Mouse (Mus musculus) CD8-positive naive resting alpha-beta T cell, adult 2 months (primary cell): ENCODE measurements around the gene Rdh8.
"Not testable (repeated sequence)": the region's sequence is repeated elsewhere in the genome, so short reads cannot be mapped to it uniquely, and the experiment has no call there.

ENCODE experiments used
- DNase-seq, 2 experiments: peaks; one replicate each; pipeline ENCODE4 v3.0.0; 2022; ENCODE audit warnings: low read depth in 2 of 2, low spot score in 2 of 2

The Rdh8 gene

GRCm38 (mm10) chr9:20835431-20835954 is 17.2 kb downstream of the Rdh8 start:
- DNase-seq: not testable (repeated sequence)

GRCm38 (mm10) chr9:20837184-20837947 is 19.1 kb downstream of the Rdh8 start:
- no peak for DNase-seq

GRCm38 (mm10) chr9:20838931-20839330 is 20.6 kb downstream of the Rdh8 start:
- no peak for DNase-seq

- no peak for DNase-seq
Observed at GRCm38 (mm10) chr9:20842211-20842610, 23.9 kb downstream of the Rdh8 start.

- DNase-seq: no peak
Observed at GRCm38 (mm10) chr9:20842670-20843069, 24.4 kb downstream of the Rdh8 start.

GRCm38 (mm10) chr9:20850179-20850578 is 31.9 kb downstream of the Rdh8 start:
- DNase-seq: no peak

- no peak for DNase-seq
Observed at GRCm38 (mm10) chr9:20857131-20857530, 38.8 kb downstream of the Rdh8 start.

DNA sequence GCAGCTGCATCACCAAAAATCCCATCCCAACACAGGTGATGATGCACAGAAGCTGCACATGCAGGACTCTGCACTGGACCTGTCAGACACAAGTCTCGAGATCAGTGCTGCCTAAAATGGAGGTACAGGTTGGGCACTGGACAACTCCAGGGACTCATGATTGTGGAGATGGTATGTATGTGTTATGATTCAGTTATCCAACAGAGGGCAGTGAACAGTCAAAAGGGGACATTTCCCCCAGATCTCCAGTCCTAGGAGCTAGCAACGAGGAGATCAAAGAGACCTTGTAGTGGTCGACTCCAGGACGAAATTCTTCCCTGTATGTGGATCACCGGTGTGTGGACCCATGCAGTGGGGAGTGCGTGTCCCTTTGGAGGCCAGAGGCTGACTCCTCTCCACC is 41.6 kb downstream of the Rdh8 start:
- DNase-seq: no peak

- peak in 1 of 2 experiments; percentile 44 for DNase-seq
Observed at GRCm38 (mm10) chr9:20861821-20862220, 43.5 kb downstream of the Rdh8 start.

DNA sequence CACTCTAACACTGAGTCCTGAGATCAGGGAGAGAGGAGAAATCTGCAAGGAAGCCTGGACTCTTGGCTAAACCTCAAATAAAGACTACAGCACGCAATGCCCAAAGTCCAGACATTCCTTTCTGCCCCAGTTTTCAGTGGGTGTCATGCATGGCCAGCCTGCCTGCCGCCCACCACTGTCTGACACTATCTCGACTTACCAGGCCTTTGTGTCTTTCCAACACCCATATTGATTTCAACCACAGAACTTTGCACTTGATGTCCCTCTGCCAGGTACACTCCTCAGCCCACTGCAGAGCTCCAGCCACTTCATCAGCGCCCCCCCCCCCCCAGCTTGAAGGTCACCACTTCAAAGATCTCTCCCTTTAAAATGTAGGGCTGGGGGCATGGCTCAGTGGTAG is 43.9 kb downstream of the Rdh8 start:
- no peak for DNase-seq

- DNase-seq: no peak
Observed at GRCm38 (mm10) chr9:20866879-20867278, 48.6 kb downstream of the Rdh8 start.

- DNase-seq: peak; percentile 35 to 46
Observed at GRCm38 (mm10) chr9:20868448-20869001, 50.2 kb downstream of the Rdh8 start, which contains the start of gene A230050P20Rik. A230050P20Rik (plus strand) TSS chr9:20868642.

- no peak for DNase-seq
Observed at GRCm38 (mm10) chr9:20869246-20869645, 50.9 kb downstream of the Rdh8 start.

DNA sequence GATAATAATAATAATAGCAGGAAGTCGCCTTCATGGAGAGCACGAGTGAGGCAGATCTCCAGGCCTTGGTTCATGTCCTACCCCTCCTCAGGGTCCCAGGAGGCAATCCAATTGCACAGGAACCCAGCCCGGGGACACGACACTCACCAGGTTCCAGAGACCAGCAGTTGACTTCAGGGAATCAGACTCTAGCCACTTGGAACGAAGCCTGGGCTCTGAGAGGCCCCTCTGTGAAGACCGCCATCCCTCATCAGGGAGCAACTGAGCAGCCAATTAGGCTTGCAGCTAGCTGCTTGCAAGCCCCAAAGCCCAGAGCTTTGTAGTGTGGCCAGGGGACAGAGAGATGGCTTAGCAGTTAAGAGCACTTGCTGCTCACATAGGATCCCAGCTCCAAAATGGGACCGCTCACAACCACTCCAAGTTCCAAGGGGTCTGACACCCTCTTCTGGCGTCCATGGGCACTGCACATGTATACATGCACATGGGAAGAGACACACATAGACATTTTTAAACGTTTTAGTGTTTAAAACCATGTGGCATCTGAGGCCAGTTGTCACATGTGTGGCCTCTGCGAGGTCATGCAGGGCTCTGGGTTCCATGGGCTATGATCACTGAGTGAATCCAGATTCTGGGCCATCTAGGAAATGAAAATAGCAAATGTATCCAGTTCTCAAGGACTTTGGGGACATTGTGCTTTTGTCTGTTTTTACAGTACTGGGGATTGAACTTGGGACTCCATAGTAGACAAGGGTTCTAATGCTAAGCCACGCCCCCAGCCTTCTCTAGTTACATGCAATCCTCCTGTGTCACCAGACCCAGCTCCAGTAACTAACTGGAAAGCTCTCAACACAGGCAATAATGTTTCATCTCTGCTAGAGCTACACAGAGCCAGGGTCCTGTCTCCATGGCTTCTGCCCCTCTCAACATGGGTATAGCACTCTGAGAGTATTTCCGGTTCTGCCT is 52.2 kb downstream of the Rdh8 start:
- no peak for DNase-seq

GRCm38 (mm10) chr9:20872991-20873390 is 54.7 kb downstream of the Rdh8 start:
- DNase-seq: no peak

DNA sequence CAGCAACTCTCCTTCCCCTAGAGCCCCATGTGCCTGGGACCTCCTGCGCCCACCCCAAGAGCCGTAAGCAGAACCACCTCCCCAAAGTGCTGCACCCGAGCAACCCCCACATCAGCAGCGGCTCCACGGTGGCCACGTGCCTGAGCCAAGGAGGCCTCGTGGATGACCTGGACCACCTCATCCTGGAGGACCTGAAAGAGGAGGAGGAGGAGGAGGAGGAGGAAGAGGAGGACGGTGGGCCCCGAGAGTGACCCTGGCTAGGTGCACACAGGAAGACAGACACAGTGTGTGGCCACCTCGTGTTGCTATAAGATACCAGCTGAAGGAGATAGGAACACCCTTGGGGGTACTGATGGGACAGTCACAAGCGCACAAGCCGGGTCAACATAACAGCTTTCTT is 55.2 kb downstream of the Rdh8 start:
- DNase-seq: no peak

GRCm38 (mm10) chr9:20875021-20875790 is 56.9 kb downstream of the Rdh8 start:
- DNase-seq: no peak
